Mouse (Mus musculus) Patski (cell line): ENCODE measurements around the gene Capzb. TPM values are rescaled to one million over a fixed set of nuclear protein-coding genes. Genes with fewer than 3 reads are reported as not detected.

Experiments
- ATAC-seq: fragments of 100-300 bp; one replicate; pipeline ENCODE4 v1.8.0; 2021
- CTCF ChIA-PET: fragments of 350-600 bp; sonication (Branson Sonifier 250); formaldehyde crosslinking; loops from one replicate; lab custom pipeline; 2022; ENCODE audit warnings: inconsistent platforms; lab: Charles Lee
- POLR2A ChIA-PET: fragments of 350-600 bp; sonication (Branson Sonifier 250); formaldehyde crosslinking; loops from one replicate; lab custom pipeline; 2022; ENCODE audit warnings: antibody characterized with exemption, inconsistent platforms; lab: Charles Lee
- DNase-seq: peaks from one replicate; pipeline ENCODE4 v3.0.0-alpha.2; 2011; ENCODE audit warnings: low read depth, low spot score
- H3K27me3 ChIP-seq: fragments of 371-371 bp; one replicate; pipeline ENCODE4 v1.5.1; 2021
- CTCF ChIP-seq: fragments of 100-300 bp; IDR thresholded peaks from one replicate; pipeline ENCODE4 v1.5.1; 2021
- in situ Hi-C: fragments of 300-500 bp; cut with MboI; formaldehyde crosslinking; loops from 3 replicates; pipeline ENCODE4 v1.11.1; 2018; ENCODE audit warnings: low pct_unique_long_range_greater_than_20kb, mixed read lengths
- polyA plus RNA-seq: library from polyadenylated mRNA; unstranded; gene quantifications from one replicate; pipeline ENCODE4 v1.2.3, GENCODE M21; 2021

Gene Capzb
- polyA plus RNA-seq, 1 experiment from 2014 or later: 305 TPM

GRCm38 (mm10) chr4:139262981-139263380, 70.3 kb downstream of the Capzb start:
- H3K27me3 ChIP-seq: no peaks in the 10 kb centered on the region
- POLR2A ChIA-PET: no interaction called here
- CTCF ChIA-PET: interaction anchor here (0.8 to 1.3 kb wide), 2 partner anchors 11 to 25 kb away, joined by 3 read pairs; no protein-coding TSS in a partner anchor
- TF ChIP-seq CTCF: no peak
- no peak for DNase-seq
- in situ Hi-C loops: no loop called here
- ATAC-seq: no peak

GRCm38 (mm10) chr4:139265783-139266499, 73.2 kb downstream of the Capzb start:
- CTCF ChIA-PET: no interaction called here
- ATAC-seq: no peak

GRCm38 (mm10) chr4:139266500-139266865, 73.8 kb downstream of the Capzb start:
- in situ Hi-C loops: no loop called here
- POLR2A ChIA-PET: no interaction called here
- TF ChIP-seq CTCF: no peak
- CTCF ChIA-PET: no interaction called here
- no peak for DNase-seq
- no peak for ATAC-seq
- H3K27me3 ChIP-seq: no peaks in the 10 kb centered on the region

More at GRCm38 (mm10) chr4:139265783-139266499, 73.2 kb downstream of the Capzb start:
- no peaks in the 10 kb centered on the region for H3K27me3 ChIP-seq
- DNase-seq: no peak
- POLR2A ChIA-PET: no interaction called here
- no peak for TF ChIP-seq CTCF
- in situ Hi-C loops: no loop called here

- in situ Hi-C loops: no loop called here
- CTCF ChIA-PET: interaction anchor here (1.6 kb wide), 1 partner anchor 9 kb away, joined by 3 read pairs; no protein-coding TSS in a partner anchor
- DNase-seq (no peak), ATAC-seq (no peak)
- H3K27me3 ChIP-seq: no peaks in the 10 kb centered on the region
- POLR2A ChIA-PET: no interaction called here
- no peak for TF ChIP-seq CTCF
These were observed 74.6 kb downstream of the Capzb start for GRCm38 (mm10) chr4:139267335-139267734.

GRCm38 (mm10) chr4:139268242-139268641, 75.5 kb downstream of the Capzb start:
- POLR2A ChIA-PET: no interaction called here

GRCm38 (mm10) chr4:139270168-139270567, 77.5 kb downstream of the Capzb start:
- no peak for ATAC-seq
- no peak for DNase-seq
- in situ Hi-C loops: no loop called here
- POLR2A ChIA-PET: no interaction called here
- no peaks in the 10 kb centered on the region for H3K27me3 ChIP-seq
- CTCF ChIA-PET: interaction anchor here (1.2 kb wide), 1 partner anchor 8 kb away, joined by 3 read pairs; no protein-coding TSS in a partner anchor
- no peak for TF ChIP-seq CTCF

More at GRCm38 (mm10) chr4:139268242-139268641, 75.5 kb downstream of the Capzb start:
- ATAC-seq: no peak
- in situ Hi-C loops: no loop called here
- no peaks in the 10 kb centered on the region for H3K27me3 ChIP-seq
- CTCF ChIA-PET: interaction anchor here (1.6 kb wide), 1 partner anchor 10 kb away, joined by 3 read pairs; no protein-coding TSS in a partner anchor
- DNase-seq: no peak
- TF ChIP-seq CTCF: no peak

- POLR2A ChIA-PET: no interaction called here
- ATAC-seq (no peak), DNase-seq (no peak)
- no peak for TF ChIP-seq CTCF
- in situ Hi-C loops: no loop called here
- no peaks in the 10 kb centered on the region for H3K27me3 ChIP-seq
- CTCF ChIA-PET: no interaction called here
These were observed 78.9 kb downstream of the Capzb start for GRCm38 (mm10) chr4:139271562-139271961.

GRCm38 (mm10) chr4:139272951-139273680, 80.4 kb downstream of the Capzb start:
- POLR2A ChIA-PET: no interaction called here
- CTCF ChIA-PET: interaction anchor here (1.2 kb wide), 1 partner anchor 13 kb away, joined by 3 read pairs; no protein-coding TSS in a partner anchor
- DNase-seq: no peak
- no peak for TF ChIP-seq CTCF
- ATAC-seq: no peak
- in situ Hi-C loops: no loop called here
- H3K27me3 ChIP-seq: no peaks in the 10 kb centered on the region

GRCm38 (mm10) chr4:139274573-139274972, 81.9 kb downstream of the Capzb start:
- in situ Hi-C loops: no loop called here
- DNase-seq (no peak), ATAC-seq (no peak)
- ChIA-PET CTCF (interaction anchor here (1.1 to 1.2 kb wide), 2 partner anchors 12 kb away, joined by 3 read pairs; no protein-coding TSS in a partner anchor), POLR2A (interaction anchor here (1.2 kb wide), 1 partner anchor 13 kb away, joined by 4 read pairs; no protein-coding TSS in a partner anchor)
- no peaks in the 10 kb centered on the region for H3K27me3 ChIP-seq
- no peak for TF ChIP-seq CTCF

GRCm38 (mm10) chr4:139276411-139276810, 83.7 kb downstream of the Capzb start:
- ChIA-PET CTCF (no interaction called here), POLR2A (no interaction called here)
- DNase-seq (no peak), ATAC-seq (no peak)
- in situ Hi-C loops: no loop called here
- H3K27me3 ChIP-seq: no peaks in the 10 kb centered on the region
- no peak for TF ChIP-seq CTCF

- TF ChIP-seq CTCF: no peak
- in situ Hi-C loops: no loop called here
- DNase-seq (no peak), ATAC-seq (no peak)
- H3K27me3 ChIP-seq: no peaks in the 10 kb centered on the region
- ChIA-PET CTCF (no interaction called here), POLR2A (no interaction called here)
These were observed 87.8 kb downstream of the Capzb start for GRCm38 (mm10) chr4:139280530-139280929.
